Mouse (Mus musculus) embryo, embryonic 11.5 days (tissue): ENCODE results near the gene Gm9918.
A peak's percentile ranks its signal among the peaks of the same experiment; 100 is the strongest.

Experiments
- DNase-seq: peaks from one replicate; pipeline ENCODE4 v3.0.0-alpha.2; 2012; ENCODE audit warnings: low read depth, low spot score

Gene Gm9918

DNA sequence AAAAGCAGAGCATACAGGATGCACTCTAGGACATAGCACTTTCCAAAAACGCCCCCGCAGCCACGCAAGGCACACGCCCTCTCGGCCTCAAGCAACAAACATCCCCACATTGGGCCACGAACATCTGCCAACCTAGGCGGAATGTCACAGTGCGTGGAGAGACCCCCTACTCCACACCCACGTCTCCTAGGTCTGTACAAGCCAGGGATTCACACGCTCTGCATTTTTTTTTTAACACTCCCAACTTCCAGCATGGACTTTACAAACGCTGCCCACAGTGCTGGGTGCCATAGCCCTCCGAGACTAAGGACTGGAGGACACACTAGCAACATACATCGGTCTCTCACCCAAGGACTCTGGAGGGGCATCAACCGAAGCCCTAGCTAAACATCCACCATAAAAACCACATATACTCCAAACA, 24.9 kb upstream of the Gm9918 start:
- DNase-seq = no peak

DNA sequence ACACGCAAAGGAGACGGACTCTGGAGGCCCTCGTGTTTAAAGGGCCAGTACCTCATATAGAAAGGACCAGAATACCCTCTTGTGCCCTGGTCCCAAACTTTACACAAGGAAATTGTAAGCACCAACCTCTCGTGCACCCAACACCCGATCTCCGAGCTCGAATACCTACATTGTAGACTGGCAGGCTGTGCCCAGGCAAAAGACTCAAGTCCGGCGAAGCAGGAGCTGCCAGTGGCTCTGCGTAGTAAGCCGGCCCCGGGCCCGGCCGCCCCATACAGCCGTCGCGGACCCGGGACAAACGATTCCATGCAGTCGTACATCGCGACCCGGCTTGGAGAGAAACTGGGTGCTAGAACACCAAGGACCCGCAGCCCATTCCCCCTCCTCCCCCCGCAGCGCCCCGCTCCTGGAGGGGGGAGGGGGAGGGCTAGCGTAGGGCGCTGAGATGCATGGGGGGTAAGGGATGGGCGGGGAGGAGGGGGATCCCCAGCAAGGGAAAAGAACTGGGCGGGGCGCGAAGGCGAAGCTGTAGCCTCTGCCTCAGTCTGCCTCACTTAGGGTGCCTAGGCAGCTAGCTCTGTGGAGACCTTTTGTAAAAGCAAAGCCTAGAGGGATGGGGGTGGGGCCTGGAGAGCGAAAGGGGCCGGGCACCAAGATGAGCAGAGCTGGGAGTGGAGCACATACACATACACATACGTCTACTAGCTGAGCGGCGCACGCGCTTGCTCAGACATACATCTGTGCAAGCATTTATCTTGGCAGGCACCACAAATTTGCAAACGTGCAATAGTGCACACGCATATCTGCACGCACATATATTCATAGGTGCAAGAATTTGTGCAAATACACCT, 24.2 kb upstream of the Gm9918 start:
- peak; percentile 52 for DNase-seq

DNA sequence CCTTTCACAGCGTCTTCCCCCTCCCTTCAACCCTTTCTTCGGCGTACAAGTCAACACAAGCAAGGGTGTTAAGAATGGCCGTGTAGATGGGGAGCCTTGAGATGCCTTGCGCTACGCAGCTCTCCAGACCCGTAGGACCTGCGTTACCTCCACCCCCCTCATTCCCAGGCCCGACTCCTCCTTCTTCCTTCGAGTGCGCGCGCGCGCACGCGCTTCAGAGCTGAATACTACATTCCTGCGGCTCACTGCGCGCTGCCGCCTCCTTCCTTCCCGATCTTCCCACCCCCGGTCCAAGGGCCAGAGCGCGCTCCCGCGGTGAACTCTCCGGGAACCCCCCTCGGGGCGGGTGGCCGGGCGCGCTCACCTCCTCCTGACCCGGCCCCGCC, 23.5 kb upstream of the Gm9918 start:
- peak; percentile 93 for DNase-seq

DNA sequence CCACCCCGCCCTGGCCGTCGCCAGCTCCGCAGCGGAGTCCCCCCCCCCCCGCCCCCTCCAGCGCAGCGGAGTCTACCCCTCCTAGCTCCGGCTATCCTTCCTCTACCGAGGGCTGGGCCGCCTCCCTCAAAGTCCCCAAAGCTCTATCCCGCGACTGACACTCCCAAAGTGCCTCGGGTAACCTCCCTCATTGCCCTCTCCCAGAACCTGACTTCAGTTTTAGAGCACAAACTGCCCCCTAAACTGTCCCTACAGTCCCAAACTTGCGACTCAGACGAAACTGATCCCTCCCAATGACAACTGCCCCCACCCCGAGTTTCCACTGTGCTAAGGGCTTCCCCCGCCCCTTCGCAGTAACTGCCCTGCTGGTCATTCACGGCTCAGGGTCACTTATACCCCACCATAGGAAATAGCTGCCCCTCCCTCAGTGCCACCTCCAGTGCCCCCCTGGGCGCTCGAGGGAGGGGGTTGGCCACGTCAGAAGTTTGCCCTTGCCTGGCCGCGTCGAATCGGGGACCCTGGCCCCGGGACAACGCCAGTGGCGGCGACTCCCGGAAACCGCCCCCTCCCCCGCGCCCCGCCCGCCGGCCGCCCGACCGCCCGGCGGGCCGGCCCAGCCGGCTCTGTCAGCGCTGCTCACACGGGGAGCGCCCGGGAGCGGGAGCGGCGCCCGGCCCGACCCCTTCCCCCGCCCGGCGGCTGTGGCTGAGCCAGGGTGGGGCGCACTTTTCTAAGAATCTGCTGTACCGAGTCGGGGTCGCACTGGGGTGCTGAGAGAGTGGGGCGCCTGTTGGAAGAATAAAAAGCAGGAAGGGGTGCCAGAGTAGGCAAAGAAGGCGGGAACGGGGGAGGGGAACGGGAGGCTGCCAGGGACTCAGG, 22.9 kb upstream of the Gm9918 start:
- no peak for DNase-seq

DNA sequence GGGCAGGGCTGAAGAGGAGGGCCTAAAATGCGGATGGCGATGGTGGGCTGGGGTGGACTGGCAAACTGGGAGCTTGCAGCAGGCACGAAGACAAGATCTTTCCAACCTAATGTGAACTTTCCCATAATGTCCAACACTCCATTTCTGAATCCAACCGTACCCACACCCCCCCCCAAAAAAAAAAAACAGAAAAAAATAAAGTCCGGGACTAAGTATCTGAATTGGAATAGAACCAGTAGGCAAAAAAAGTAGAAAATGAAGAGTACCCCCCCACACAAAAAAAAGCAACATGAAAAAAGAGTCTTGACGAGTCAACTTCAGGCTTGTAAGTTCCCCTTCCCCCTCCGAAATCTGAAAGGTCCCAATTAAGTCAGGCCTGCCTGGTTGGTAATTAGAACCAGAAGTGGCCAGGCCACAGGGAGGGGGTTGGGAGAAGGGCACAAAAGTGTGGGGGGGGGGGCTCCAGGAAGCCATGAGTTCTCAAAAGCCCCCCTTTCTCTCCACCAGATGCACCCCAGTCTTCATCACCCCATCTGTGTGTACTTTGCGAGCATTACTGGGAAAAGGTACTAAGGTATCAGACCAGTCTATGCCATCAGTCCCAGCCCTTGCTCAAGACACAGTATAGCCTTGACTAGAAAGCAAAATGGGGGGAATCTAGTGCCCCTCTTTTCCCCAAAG, 22.1 kb upstream of the Gm9918 start:
- no peak for DNase-seq

DNA sequence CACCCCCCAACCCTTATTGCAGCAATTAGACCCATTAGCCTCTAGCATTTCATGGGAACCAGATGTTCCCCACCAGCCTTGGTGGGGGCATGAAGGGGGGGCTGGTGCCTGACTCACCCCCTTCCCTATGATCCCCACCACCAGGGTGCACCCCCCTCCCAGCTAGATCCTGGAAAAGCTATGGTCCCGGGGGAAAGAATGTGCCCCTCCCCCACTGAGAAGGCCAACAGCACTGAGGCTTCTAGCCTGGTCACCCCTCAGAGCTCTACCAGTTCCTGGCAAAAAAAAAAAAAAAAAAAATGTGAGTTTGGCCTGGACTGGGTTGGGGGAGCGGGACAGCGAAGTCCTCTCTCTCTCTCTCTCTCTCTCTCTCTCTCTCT, 21.6 kb upstream of the Gm9918 start:
- DNase-seq = no peak

DNA sequence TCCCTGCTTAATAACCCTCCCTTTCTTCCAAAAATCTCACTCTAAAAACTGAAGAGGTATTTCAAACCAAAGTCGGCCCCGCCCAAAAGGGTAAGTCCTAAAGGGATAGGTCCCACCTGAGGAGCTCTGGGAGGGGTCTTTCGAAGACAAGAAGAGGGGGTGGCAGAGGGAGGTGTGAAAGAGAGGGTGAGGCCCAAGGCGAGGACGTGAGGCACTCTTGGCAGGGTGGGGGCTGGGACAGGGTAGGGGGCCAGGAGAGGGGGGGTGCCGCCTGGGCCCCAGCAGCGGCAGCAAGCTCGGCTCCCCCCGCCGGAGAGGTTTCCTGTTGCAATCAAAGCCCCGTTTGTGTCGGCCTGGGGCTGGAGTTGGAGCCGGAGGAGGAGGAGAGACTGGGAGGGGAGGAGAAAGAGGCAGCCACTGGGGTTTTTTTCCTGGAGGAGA, 21.1 kb upstream of the Gm9918 start:
- no peak for DNase-seq

DNA sequence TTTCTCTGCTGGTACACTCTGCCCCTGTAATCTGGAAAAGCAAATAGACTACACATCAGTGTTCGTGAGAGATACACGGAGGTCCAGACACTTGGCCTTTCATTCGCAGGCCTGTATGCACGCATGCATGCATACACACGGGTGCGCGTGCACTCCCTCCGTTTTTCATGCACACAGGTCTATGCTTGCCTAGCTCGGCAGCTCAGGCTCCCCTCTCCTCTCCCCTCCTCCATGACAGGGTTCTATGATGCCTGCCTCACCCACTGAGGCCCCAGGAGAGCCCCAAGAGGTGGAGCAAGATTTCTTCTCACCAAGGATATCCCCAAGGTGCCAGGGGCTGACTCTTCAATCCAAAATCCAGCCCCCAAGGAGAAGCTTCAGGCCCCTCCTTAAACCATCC, 20.4 kb upstream of the Gm9918 start:
- DNase-seq = no peak

DNA sequence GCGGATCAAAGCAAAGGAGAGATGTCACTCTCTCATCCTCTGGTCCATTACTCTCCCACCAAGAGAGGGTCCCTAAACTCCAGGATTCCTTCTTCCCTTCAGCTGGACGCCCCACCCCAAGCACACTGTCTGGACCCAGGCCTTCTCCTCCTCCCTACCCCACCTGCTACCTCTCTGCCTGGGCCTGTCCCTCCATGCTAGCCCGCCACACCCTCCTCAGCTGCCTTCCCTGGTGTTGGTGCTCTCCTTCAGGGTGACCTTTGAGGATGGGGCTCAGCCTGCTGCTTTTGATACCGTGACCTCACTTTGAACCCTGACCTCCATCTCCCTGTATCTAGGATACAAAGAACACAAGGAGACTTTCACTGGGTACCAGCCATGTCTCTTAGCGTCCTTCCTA, 19.8 kb upstream of the Gm9918 start:
- DNase-seq = no peak

DNA sequence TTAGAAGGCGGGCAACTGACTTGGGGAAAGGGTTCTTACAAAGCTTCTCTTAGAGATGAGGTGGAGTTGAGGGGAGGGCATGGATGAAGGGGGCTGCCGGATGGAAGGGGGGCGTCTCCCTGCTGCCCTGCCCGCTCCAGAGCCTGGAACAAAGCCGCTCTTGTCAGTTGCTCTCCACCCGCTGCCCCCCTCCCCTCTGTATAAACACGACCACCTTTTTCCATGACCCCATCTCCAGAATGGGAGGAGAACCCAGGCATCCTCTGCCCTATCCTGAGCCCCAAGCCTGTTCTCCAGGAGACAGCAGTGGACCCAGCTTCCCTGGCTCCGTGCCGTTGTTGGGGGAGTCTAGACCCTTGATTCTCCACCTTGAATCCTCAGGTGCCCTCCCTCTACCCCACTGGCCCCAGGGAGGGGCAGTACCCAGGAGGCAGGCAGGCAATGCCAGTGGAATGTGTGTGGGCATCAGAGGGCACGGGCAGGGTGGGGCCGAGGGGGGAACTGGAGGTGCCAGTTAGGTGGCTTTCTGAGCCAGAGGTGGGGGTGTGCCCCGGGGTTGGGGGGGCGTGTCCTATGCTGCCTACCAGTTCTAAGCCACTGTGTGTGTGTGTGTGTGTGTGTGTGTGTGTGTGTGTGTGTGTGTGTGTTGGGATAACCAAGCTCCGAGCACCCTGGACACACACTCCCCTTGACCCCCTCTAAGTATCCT, 14.7 kb upstream of the Gm9918 start:
- no peak for DNase-seq

DNA sequence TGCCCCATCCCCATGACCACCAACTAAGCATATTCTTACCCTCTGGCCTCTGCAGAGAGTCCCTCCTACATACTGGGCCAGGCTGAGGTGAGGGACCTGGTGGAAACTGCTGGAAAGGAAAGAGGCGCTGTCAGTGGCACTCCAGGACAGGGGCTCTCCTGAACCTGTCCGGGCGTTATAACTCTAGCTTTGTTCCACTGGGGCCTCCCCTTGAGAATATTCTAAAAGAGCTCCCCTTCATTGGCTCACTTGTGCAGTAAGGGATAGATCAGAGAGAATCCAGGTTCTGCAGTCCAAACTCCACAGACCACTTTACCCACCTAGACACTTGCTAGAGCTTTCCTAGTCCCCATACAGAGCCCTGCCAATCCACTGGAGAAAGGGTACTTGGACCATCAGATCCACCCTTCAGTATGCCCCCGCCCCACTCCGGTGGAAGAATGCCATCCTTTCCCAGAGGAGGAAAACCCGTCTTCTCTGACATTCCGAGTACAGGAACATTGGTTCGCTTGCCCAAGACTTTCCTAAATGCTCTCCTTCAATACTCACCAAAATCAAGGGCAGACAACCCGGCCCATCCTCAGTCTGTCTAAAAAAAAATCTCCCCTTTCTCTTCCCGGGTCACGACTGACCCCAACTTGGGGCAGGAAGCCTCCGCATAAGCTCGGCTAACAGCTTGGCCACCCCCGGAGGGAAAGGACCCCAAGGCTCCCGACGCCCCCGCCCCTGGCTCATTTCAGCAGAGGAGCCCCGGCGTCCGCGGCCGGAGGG, 13.7 kb upstream of the Gm9918 start:
- DNase-seq = no peak

DNA sequence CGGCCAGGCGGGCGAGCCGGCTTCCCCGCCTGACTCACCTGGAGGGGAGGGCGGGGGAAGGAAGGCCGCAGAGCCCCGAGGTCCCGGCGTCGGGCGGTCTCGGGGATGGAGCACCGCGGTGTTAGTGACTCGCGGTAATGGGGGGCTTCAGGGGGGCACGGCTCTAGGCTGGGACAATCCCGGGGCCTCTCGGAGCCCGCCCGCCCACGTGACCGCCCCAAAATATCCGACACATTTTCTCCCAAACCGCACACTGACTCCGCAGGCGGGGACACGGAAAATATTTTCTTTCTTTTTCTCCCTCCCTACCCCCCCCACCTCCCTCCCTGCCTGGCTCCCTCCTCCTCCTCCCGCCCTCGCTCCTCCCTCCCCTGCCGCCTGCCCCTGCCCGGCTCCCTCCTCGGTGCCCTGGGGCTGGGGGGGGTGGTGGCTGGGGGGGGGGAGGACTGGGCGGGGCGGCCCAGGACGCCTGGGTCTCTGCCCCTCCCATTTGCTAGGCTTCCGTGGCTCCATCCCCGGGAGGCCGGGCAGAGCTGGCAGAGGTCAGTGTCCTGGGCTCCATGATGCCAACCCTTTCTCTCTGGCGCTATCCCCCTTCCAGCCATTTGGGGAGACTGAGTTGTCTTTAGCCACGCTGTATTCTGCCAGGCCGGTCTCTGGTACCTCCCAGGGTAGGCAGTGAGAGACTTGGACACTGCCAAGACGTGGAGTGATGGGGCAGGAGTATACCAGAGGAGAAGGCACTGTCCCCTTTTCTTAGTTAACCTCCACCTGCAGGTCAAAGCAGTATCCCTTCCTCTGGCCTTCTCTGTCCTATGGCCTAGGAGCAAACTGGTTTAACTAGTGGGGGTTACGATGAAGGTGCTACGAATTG, 12.9 kb upstream of the Gm9918 start, which contains the start of gene Rarg:
Gene Rarg, minus strand, starts transcription at position 316 of the 874 bp plus-strand sequence.
- no peak for DNase-seq

DNA sequence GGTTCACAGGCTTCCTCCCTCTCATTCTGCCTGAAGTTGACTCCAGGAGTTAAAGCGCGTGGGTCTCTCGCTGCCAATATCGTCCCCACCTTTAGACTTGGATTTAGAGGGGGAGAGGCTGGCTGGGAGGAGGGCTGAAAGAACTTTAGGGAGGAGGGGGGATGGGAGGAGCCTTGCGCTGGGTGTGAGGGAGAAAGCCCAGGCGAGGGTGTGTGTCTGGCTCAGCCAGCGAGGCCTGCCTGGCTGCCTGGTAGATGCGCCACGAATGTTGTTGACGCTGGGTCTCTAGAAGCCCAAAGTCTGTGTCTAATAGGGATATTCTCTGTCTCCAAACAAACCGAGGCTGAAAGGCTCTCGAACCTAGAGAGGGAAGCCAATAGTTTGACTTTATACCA, 12.3 kb upstream of the Gm9918 start:
- DNase-seq = no peak

DNA sequence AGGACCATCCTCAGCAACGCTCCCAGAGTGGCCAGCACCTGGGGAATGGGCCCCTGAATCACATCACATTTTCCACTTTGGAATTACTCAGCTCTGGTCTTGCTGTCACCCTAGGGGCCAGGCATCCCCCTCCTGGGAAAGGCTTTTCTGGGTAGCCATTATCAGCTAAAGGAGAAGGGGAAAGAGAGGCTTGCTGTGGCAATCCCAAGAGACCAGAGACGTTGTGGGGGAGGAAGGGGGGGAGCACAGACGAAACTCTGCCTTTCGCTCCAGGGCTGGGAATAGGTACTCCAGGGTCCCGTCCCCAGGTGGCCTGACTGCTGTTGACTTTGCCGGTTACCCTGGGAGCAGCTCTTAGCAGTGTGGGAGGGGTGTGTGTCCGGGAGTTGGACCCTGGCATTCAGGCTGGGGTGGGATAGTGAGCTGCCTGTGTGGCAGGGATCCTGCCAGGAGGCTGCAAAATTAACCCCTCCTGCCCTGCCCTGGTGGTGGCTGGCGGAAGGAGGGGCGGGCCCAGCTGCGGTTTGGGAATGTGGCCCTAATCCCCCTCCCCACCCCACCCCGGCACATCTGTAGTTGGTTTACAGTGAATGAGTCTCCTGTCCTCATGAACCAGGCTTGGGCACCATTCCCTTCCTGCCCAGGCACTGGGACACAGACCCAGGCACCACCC, 11.6 kb upstream of the Gm9918 start:
- no peak for DNase-seq

DNA sequence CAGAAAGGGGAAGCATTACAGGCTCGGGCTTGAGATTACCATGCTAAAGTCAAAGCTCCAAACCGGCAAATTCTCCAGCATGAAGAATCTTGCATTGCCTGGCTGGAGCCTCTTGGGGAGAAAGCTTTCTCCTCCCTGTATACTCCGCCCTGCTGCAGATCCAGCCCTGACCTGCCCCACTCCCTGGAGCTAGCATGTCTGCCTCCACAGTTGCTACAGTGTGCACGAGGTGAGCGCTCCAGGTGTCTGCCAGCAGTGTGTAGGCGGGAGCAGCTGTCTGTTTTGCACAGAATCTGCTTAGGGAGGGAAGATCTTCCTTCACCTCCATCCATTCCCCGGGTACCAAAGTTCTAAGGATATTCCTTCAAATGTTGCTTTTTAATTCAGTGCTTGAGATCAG, 7.8 kb upstream of the Gm9918 start:
- no peak for DNase-seq

DNA sequence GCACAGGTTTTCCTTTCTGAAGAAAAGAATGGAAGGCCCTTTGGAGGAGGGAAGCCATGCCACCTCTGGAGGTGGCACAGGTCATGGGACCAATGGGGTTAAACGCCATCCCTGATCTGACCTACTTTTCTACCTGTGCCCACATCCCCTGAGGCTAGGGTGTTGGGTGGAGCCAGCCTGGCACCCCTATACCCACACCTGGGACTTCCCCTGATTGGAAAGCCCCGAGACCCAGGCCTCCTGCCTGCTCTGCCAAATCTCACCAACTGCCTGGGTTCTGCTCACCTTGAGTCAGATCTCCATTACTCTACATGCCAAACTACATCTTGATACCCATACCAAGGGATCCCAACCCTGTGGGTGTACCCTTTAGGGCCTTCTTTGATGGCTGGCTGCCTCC, 7.3 kb upstream of the Gm9918 start:
- no peak for DNase-seq

DNA sequence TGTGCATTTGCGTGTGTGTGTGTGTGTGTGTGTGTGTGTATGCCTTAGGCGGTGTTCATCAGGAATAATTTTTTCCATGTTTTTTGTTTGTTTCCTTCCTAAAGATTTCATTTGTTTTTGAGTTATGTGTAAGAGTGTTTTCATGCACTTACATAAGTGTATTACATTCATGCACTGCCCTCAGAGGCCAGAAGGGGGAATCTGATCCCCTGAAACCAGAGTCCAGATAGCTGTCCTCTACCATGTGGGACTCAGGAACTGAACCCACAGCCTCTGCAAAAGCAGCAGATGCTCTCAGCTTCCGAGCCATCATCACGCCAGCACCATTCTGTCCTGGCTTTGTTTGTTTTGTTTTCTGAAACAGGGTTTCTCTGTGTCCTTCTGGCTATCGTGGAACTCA, 4.8 kb upstream of the Gm9918 start:
- no peak for DNase-seq

DNA sequence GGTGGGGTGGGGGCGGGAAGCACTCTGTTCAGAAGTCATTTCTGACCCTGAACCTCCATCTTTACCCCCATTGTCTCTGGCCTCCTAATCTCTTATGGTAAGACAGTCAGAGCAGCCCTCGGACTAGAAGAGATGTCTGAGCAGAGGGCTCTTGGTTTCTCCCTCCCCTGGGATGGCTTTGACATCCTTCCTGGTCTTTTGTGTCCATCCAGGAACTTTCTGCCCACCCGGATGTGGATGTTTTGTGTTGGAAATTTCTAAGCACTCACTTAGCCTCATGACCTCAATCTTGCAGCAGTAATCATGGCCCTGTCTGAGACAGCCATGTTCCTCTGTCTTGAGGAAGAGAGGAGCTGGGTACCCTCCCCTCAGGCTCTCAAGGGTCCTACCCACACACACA, 1.1 kb downstream of the Gm9918 start:
- DNase-seq = no peak
